Mouse (Mus musculus) megakaryocyte, embryonic 14.5 days (primary cell): Measurements from ENCODE around the gene Clstn2.

Experiments
- FLI1 ChIP-seq: IDR thresholded peaks from 2 replicates; pipeline ENCODE4 v1.6.1; 2012; ENCODE audit warnings: low read length, inconsistent platforms, mixed read lengths
- GATA1 ChIP-seq: IDR thresholded peaks from 3 replicates; pipeline ENCODE4 v1.6.1; 2012; ENCODE audit warnings: mixed read lengths, low read length, inconsistent platforms, borderline replicate concordance

DNA sequence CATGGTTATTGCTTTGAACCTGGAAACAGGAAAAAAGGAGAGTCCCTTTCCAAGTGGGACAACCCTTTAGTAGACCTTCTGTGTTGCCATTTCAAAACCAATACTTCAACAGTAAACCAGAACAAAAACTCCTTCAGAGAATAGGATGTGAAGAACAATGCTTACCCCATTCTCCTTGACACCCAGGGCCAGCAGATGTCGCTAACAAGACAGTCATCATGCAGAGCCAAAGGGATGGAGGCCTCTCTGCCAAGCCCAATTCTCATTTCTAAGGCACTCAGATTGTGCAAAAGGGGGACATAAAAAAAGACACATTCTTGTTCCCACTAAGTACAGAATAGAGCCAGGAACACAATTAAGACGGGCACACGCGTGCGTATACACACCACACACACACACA lies 16.4 kb downstream of the Clstn2 start:
- TF ChIP-seq FLI1 (no peak), GATA1 (no peak)
